Mouse (Mus musculus): ENCODE results near the gene Krt75. TPM values are rescaled to one million over a fixed set of nuclear protein-coding genes. Genes with fewer than 3 reads are reported as not detected.
A peak's percentile ranks its signal among the peaks of the same experiment; 100 is the strongest.

The Krt75 gene
- polyA plus RNA-seq (2012; fragmentation: generic; extraction: Trizol): not detected
- long read RNA-seq, experiment 1: 0 reads
- long read RNA-seq, experiment 2: 0 reads

DNA sequence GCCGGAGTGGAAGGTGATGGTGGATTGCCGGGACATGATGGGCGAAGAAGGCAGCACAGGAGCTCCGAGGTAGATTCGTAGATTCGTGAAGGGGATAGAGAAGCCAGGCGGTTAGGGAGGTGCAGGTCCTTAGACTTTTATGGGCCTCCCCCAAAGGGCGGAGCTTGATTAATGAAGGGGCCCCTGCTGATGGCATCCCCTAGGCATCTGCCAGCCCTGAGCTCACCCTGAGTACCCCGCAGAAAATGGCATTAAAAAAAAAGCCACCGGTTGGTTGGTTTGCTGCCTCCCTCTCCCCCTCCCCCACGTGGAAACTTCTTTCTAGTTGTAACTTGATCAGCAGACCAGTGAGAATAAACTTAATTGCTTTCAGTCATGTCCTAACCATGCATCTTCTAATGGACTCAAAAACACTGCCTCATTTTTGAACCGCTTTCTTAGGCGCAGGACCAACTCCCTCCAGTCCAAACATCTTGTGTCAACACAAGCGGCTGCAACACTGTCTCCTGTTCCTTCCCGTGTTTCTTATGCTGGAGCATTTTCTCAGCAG is at the start of gene Krt75:
TSS of gene Krt75 (minus strand) at position 109 of the 550 bp plus-strand sequence.
- H3K27me3 ChIP-seq (ENCODE audit: control insufficient read depth, insufficient read depth, insufficient read length): peaks cover 51% of the 10 kb centered on the region
- no peaks in the 10 kb centered on the region for H3K79me2 ChIP-seq (ENCODE audit: control insufficient read depth, insufficient read depth)
- H3K79me3 ChIP-seq (ENCODE audit: low read depth): no peaks in the 10 kb centered on the region
- TF ChIP-seq MYOG (IDR thresholded peaks at IDR 0.05; ENCODE audit: control insufficient read depth, extremely low read depth, insufficient read length): no peak
- no peak for TF ChIP-seq CEBPB (IDR thresholded peaks at IDR 0.05; ENCODE audit: low read depth)
- TF ChIP-seq CTCF (IDR thresholded peaks at IDR 0.05; ENCODE audit: control insufficient read depth, insufficient read depth, insufficient read length): no peak
- TF ChIP-seq MYOD1 (IDR thresholded peaks at IDR 0.05; ENCODE audit: control insufficient read depth, insufficient read length, low read depth): no peak
- no peak for TF ChIP-seq MAX (IDR thresholded peaks at IDR 0.05)
- TF ChIP-seq USF1 (IDR thresholded peaks at IDR 0.05; ENCODE audit: low read depth): no peak
- no peak for TF ChIP-seq FOSL1 (IDR thresholded peaks at IDR 0.05; ENCODE audit: insufficient read depth, low read length, poor library complexity, severe bottlenecking)
- no peak within 1 kb of the TSS for H3K4me3 ChIP-seq (ENCODE audit: insufficient read depth, poor library complexity, severe bottlenecking)
- no peaks in the 10 kb centered on the region for H3K36me3 ChIP-seq (ENCODE audit: control insufficient read depth, insufficient read depth)
- H3ac ChIP-seq (ENCODE audit: control insufficient read depth, insufficient read length, low read depth): no peak within 1 kb of the TSS

DNA sequence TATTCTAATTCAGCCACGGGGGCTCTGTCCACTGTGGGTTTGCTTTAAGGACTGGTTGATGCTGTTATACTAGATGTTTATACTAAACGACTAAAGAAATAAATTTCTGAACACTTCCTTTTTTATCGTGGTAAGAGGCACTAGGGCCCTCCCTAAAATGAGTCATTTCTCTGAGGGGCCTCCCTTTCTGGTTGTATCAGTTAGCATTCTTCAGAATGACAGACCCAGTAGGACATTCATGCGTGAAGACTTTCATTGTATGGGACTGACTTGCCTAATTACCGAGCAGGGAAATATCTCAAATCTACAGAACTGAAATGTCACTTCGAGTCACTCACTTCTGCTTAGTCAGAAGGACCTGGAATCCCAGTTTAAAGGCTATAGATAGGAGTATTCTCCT is 25.4 kb upstream of the Krt75 start:
- TF ChIP-seq CTCF (IDR thresholded peaks at IDR 0.05; ENCODE audit: control insufficient read depth, insufficient read depth, insufficient read length) (no peak), MAX (IDR thresholded peaks at IDR 0.05) (no peak), MYOD1 (IDR thresholded peaks at IDR 0.05; ENCODE audit: control insufficient read depth, insufficient read length, low read depth) (no peak), FOSL1 (IDR thresholded peaks at IDR 0.05; ENCODE audit: insufficient read depth, low read length, poor library complexity, severe bottlenecking) (no peak), CEBPB (IDR thresholded peaks at IDR 0.05; ENCODE audit: low read depth) (no peak), USF1 (IDR thresholded peaks at IDR 0.05; ENCODE audit: low read depth) (no peak)
- Histone ChIP-seq H3ac (ENCODE audit: control insufficient read depth, insufficient read length, low read depth) (no peak overlapping the region), H3K4me3 (ENCODE audit: insufficient read depth, poor library complexity, severe bottlenecking) (no peak overlapping the region), H3K36me3 (ENCODE audit: control insufficient read depth, insufficient read depth) (no peaks in the 10 kb centered on the region), H3K79me3 (ENCODE audit: low read depth) (no peaks in the 10 kb centered on the region), H3K79me2 (ENCODE audit: control insufficient read depth, insufficient read depth) (no peaks in the 10 kb centered on the region), H3K27me3 (ENCODE audit: control insufficient read depth, insufficient read depth, insufficient read length) (peaks cover 14% of the 10 kb centered on the region)

DNA sequence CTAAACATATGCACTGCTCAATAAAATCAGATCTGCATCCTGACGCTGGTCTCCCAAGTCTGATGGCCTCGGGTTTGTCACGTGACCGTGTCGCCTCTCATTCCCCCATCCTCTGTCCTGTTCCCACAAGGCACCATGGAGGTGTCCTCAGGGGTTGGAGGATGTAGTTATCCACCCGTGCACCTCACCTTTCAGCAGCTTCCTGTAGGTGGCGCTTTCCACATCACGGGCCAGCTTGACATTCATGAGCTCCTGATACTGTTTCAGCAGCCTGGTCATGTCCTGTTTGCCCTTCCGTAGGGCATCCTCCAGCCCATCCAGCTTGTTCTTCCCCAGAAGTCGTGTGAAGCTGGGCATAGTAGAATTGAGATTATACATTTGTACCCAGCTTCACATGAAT is 14.5 kb upstream of the Krt75 start:
- H3ac ChIP-seq (ENCODE audit: control insufficient read depth, insufficient read length, low read depth): no peak overlapping the region
- H3K27me3 ChIP-seq (ENCODE audit: control insufficient read depth, insufficient read depth, insufficient read length): peaks cover 21% of the 10 kb centered on the region
- no peak overlapping the region for H3K4me3 ChIP-seq (ENCODE audit: insufficient read depth, poor library complexity, severe bottlenecking)
- no peaks in the 10 kb centered on the region for H3K79me3 ChIP-seq (ENCODE audit: low read depth)
- TF ChIP-seq USF1 (IDR thresholded peaks at IDR 0.05; ENCODE audit: low read depth): peak; percentile 12
- no peak for TF ChIP-seq CEBPB (IDR thresholded peaks at IDR 0.05; ENCODE audit: low read depth)
- H3K79me2 ChIP-seq (ENCODE audit: control insufficient read depth, insufficient read depth): no peaks in the 10 kb centered on the region
- H3K36me3 ChIP-seq (ENCODE audit: control insufficient read depth, insufficient read depth): no peaks in the 10 kb centered on the region

DNA sequence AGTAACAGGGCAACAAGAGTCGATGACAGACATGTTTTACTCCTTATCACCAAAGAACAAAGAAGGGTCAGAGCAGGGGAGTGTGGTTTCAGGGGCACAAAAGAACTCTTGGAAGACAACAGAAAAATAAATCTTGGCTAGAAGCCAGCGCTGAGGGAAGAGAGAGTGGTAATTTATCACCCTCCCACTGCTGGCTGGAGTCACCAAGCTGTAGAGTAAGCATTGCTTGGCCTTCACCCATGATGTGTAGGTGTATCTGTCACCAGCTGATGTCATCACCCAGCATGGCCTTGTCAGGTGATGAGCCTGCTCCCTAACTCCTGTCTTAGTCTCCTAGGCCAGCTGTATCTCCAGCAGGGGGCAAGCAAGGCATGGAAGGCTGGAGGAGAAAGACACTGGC is 10.8 kb upstream of the Krt75 start:
- H3ac ChIP-seq (ENCODE audit: control insufficient read depth, insufficient read length, low read depth): no peak overlapping the region
- H3K27me3 ChIP-seq (ENCODE audit: control insufficient read depth, insufficient read depth, insufficient read length): peaks cover 39% of the 10 kb centered on the region
- no peaks in the 10 kb centered on the region for H3K79me2 ChIP-seq (ENCODE audit: control insufficient read depth, insufficient read depth)
- no peaks in the 10 kb centered on the region for H3K79me3 ChIP-seq (ENCODE audit: low read depth)
- H3K36me3 ChIP-seq (ENCODE audit: control insufficient read depth, insufficient read depth): no peaks in the 10 kb centered on the region
- no peak overlapping the region for H3K4me3 ChIP-seq (ENCODE audit: insufficient read depth, poor library complexity, severe bottlenecking)
- TF ChIP-seq CTCF (IDR thresholded peaks at IDR 0.05; ENCODE audit: control insufficient read depth, insufficient read depth, insufficient read length) (no peak), MYOG (IDR thresholded peaks at IDR 0.05; ENCODE audit: control insufficient read depth, extremely low read depth, insufficient read length) (no peak), MAX (IDR thresholded peaks at IDR 0.05) (no peak), CEBPB (IDR thresholded peaks at IDR 0.05; ENCODE audit: low read depth) (no peak)

DNA sequence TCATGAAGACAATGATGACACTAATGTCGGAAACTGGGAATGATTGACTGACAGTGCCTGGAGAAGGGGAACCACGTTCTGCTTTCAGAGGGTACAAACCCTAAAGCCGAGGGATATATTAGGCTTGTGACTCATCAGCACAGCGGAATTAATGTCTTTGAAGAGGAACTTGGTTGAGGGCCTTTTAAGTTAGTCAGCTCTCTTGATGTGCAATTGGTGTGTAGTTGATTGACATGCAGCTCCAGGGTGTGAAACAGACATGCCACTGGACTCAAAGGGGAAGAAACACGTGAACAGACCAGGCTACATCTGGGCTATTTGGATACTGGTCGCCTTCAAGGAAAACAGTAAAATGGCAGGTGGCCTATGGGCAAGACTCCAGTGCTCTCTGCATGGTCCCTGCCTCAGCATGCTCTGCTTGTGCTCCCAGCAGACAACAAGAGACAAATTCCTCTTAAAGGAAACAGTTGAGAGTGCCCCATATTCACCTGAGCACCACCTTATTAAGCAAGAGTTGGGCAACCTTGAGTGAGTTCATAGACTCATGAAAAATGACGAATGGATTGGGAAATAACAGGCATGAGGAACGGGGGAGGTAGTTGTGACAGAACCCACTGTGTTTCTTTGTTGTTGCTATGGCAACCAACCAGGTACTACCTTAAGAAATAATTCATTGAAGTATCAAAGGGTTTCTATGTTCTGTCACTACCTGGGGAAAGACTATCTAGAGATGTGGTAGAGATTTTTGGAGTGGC is 9.7 kb upstream of the Krt75 start:
- peaks cover 41% of the 10 kb centered on the region for H3K27me3 ChIP-seq (ENCODE audit: control insufficient read depth, insufficient read depth, insufficient read length)
- H3K36me3 ChIP-seq (ENCODE audit: control insufficient read depth, insufficient read depth): no peaks in the 10 kb centered on the region
- H3K79me3 ChIP-seq (ENCODE audit: low read depth): no peaks in the 10 kb centered on the region
- no peak overlapping the region for H3K4me3 ChIP-seq (ENCODE audit: insufficient read depth, poor library complexity, severe bottlenecking)
- H3K79me2 ChIP-seq (ENCODE audit: control insufficient read depth, insufficient read depth): no peaks in the 10 kb centered on the region
- no peak for TF ChIP-seq USF1 (IDR thresholded peaks at IDR 0.05; ENCODE audit: low read depth)
- no peak for TF ChIP-seq CEBPB (IDR thresholded peaks at IDR 0.05; ENCODE audit: low read depth)
- no peak for TF ChIP-seq MYOG (IDR thresholded peaks at IDR 0.05; ENCODE audit: control insufficient read depth, extremely low read depth, insufficient read length)
- TF ChIP-seq CTCF (IDR thresholded peaks at IDR 0.05; ENCODE audit: control insufficient read depth, insufficient read depth, insufficient read length): no peak
- no peak for TF ChIP-seq FOSL1 (IDR thresholded peaks at IDR 0.05; ENCODE audit: insufficient read depth, low read length, poor library complexity, severe bottlenecking)
- no peak for TF ChIP-seq MYOD1 (IDR thresholded peaks at IDR 0.05; ENCODE audit: control insufficient read depth, insufficient read length, low read depth)
- TF ChIP-seq MAX (IDR thresholded peaks at IDR 0.05): no peak
- no peak overlapping the region for H3ac ChIP-seq (ENCODE audit: control insufficient read depth, insufficient read length, low read depth)

DNA sequence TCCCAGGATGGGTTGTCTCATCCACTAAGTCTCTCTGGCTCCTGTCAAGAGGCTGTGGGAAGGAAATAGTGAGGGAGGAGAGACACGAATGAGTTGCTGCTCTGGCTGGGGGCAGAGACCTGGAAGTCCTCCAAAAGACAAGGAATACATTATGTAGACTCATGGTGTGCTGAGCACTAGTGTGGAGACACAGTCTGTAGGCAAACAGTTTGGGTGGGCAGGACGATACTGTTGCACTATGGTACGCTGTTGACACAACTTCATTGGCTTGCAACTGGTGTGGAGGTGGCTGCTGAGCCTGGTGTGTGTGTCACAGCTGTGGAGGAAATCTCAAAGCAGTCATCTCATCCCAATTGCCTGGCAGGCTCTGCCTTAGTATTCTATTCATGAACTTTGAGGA is 8.0 kb upstream of the Krt75 start:
- Histone ChIP-seq H3K79me3 (ENCODE audit: low read depth) (no peaks in the 10 kb centered on the region), H3K36me3 (ENCODE audit: control insufficient read depth, insufficient read depth) (no peaks in the 10 kb centered on the region), H3K79me2 (ENCODE audit: control insufficient read depth, insufficient read depth) (no peaks in the 10 kb centered on the region), H3ac (ENCODE audit: control insufficient read depth, insufficient read length, low read depth) (no peak overlapping the region), H3K4me3 (ENCODE audit: insufficient read depth, poor library complexity, severe bottlenecking) (no peak overlapping the region), H3K27me3 (ENCODE audit: control insufficient read depth, insufficient read depth, insufficient read length) (peaks cover 32% of the 10 kb centered on the region)
- no peak for TF ChIP-seq CTCF (IDR thresholded peaks at IDR 0.05; ENCODE audit: control insufficient read depth, insufficient read depth, insufficient read length)
- no peak for TF ChIP-seq MYOD1 (IDR thresholded peaks at IDR 0.05; ENCODE audit: control insufficient read depth, insufficient read length, low read depth)
- no peak for TF ChIP-seq USF1 (IDR thresholded peaks at IDR 0.05; ENCODE audit: low read depth)
- no peak for TF ChIP-seq FOSL1 (IDR thresholded peaks at IDR 0.05; ENCODE audit: insufficient read depth, low read length, poor library complexity, severe bottlenecking)
